Mouse (Mus musculus) lung, embryonic 14.5 days (tissue): ENCODE results near the gene Gm21060. TPM values are rescaled to one million over a fixed set of nuclear protein-coding genes. Genes with fewer than 3 reads are reported as not detected.
"Not testable (repeated sequence)": the region's sequence is repeated elsewhere in the genome, so short reads cannot be mapped to it uniquely, and the experiment has no call there.

Source experiments
- ATAC-seq: fragments of 200-750 bp; cut with Nextera tagmentation; 2 replicates; pipeline ENCODE4 v1.8.0; 2017; ENCODE audit warnings: mild to moderate bottlenecking, moderate TSS enrichment, moderate library complexity; ENCODE audit not compliant: insufficient read depth
- DNase-seq: peaks from one replicate; pipeline ENCODE4 v3.0.0-alpha.2; 2015
- H3K27ac ChIP-seq: fragments of 300-500 bp; sonication (generic); 2 replicates; pipeline ENCODE4 v1.5.1; 2014; ENCODE audit warnings: low read depth, mild to moderate bottlenecking, moderate library complexity
- H3K27me3 ChIP-seq: fragments of 300-500 bp; sonication (generic); 2 replicates; pipeline ENCODE4 v1.6.1; 2014; ENCODE audit warnings: low read length, control low read depth; ENCODE audit not compliant: insufficient read depth
- H3K36me3 ChIP-seq: fragments of 300-500 bp; sonication (generic); 2 replicates; pipeline ENCODE4 v1.6.1; 2014; ENCODE audit warnings: control low read depth; ENCODE audit not compliant: insufficient read depth
- H3K4me1 ChIP-seq: fragments of 300-500 bp; sonication (generic); 2 replicates; pipeline ENCODE4 v1.6.1; 2014; ENCODE audit warnings: antibody characterized with exemption, control low read depth; ENCODE audit not compliant: insufficient read depth
- H3K4me2 ChIP-seq: fragments of 300-500 bp; sonication (generic); 2 replicates; pipeline ENCODE4 v1.6.1; 2014; ENCODE audit warnings: mild to moderate bottlenecking
- H3K4me3 ChIP-seq: fragments of 300-500 bp; sonication (generic); 2 replicates; pipeline ENCODE4 v1.5.1; 2014; ENCODE audit warnings: low read depth, low read length
- H3K9ac ChIP-seq: fragments of 300-500 bp; sonication (generic); 2 replicates; pipeline ENCODE4 v1.6.1; 2014
- H3K9me3 ChIP-seq: fragments of 300-500 bp; sonication (generic); 2 replicates; pipeline ENCODE4 v1.6.1; 2016; ENCODE audit warnings: low read depth, low read length, control low read depth
- CTCF ChIP-seq: IDR thresholded peaks from 2 replicates; pipeline ENCODE4 v1.5.1; 2016; ENCODE audit warnings: antibody characterized with exemption, low read depth
- WGBS: fragments of 180-500 bp; shearing (Covaris S2); extraction: QIAGEN DNeasy Blood & Tissue Kit; methylation state at CpG from one replicate; pipeline ENCODE4 v1.1.7; 2014; 5-methylcytosine and 5-hydroxymethylcytosine counted together
- polyA plus RNA-seq: library from polyadenylated mRNA; unstranded; fragments of >200 nt; fragmentation: Nextera tagmentation; extraction: Ambion mirVana; gene quantifications from 2 replicates; pipeline ENCODE4 v1.2.1, GENCODE M21; 2014

Gm21060 gene
- polyA plus RNA-seq, result not detected in 2 replicates

DNA sequence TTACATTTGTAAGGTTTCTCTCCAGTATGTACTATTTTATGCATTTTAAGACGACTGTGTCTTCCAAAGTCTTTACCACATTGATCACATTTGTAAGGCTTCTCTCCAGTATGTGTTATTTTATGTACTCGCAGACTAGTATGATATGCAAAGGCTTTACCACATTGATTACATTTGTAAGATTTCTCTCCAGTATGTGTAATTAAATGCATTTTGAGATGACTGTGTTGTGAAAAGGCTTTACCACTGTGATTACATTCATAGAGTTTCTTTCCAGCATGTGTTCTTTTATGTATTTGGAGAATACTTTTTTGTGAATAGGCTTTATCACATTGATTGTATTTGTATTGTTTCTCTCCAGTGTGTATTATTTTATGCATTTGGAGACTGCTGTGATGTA, at the start of gene Gm21060:
Gene Gm21060 (minus strand): TSS at position 101 of the 400 bp plus-strand sequence.
- no peak within 1 kb of the TSS for H3K27ac ChIP-seq
- no peak for ATAC-seq
- 92% methylated on average over 2 of the region's 2 CpGs for WGBS

DNA sequence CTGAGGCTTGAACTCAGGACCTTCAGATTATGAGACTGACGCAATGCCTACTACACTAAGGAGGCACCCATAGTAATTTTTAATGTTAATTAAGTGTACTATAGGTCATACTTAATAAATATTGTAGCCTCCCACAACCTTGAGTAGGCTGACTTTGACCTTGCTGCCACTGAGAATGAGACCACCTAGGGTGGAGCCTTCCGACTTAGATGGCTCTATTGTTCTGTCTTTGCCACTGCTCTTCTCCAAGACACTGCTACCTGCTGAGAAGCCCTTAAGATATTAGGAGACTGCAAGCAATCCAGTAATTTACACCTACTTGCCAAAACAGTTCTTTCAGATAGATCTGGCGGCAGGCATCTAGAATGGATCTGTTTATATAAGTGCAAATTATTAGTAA, 24.0 kb upstream of the Gm21060 start:
- 72% methylated on average over 3 of the region's 3 CpGs for WGBS
- H3K9ac ChIP-seq, H3K27ac ChIP-seq, H3K4me2 ChIP-seq, H3K27me3 ChIP-seq, H3K36me3 ChIP-seq, H3K4me3 ChIP-seq, H3K9me3 ChIP-seq, ATAC-seq, H3K4me1 ChIP-seq, DNase-seq: not testable (repeated sequence)

More for the DNA sequence above, at the start of gene Gm21060:
- no peak within 1 kb of the TSS for H3K4me3 ChIP-seq
- no peaks in the 10 kb centered on the region for H3K36me3 ChIP-seq
- H3K4me2 ChIP-seq, result no peak within 1 kb of the TSS
- DNase-seq, result no peak
- H3K4me1 ChIP-seq, result no peaks in the 10 kb centered on the region
- H3K27me3 ChIP-seq, result no peaks in the 10 kb centered on the region
- H3K9me3 ChIP-seq, result no peaks in the 10 kb centered on the region; the same call in 1 of the 2 replicates
- H3K9ac ChIP-seq, result no peak within 1 kb of the TSS
- TF ChIP-seq CTCF, result no peak

DNA sequence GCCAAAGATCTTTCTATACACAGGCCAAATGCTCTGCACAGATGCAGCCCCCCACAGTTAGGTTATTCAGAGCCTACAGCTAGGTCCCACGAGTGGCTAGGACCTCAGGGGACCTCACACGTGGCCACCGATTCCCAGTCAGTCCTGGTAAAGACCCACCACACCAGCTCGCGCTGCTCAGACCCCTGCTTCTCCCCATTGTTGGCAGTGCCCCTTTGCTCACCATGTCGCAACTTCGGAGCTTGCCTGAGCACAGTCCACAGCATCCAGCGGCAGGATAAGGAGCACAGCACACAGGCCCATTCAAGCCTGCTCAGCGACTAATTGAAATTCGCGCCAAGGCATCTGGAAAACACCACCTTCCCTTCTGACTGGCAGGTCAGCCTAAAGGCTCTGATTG, 16.3 kb upstream of the Gm21060 start:
- H3K9ac ChIP-seq, H3K4me3 ChIP-seq, ATAC-seq, H3K4me2 ChIP-seq, H3K4me1 ChIP-seq, H3K36me3 ChIP-seq, H3K9me3 ChIP-seq, H3K27ac ChIP-seq, H3K27me3 ChIP-seq: not testable (repeated sequence)
- DNase-seq, result peak; percentile 4
- WGBS, result 30% methylated on average over 11 of the region's 11 CpGs

DNA sequence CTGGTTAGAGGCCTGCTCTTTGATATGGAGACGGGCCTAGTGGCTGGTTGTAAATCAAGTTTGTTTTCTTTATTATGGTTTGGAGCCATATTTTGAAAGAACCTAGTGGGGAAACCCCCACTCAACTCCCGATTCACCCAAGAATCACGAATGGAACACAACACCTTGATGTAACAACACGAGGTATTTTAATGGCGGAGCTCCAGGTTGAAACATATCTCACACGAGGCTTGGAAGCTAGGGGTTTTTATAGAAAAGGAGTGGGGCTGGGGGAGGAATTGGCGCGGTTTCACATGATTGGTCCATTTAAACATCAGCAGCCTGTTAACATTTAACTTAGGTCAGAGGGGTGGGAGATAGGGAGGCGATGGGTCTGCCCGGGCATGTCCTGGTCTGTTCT, 15.5 kb upstream of the Gm21060 start:
- WGBS, result 89% methylated on average over 10 of the region's 10 CpGs
- ATAC-seq, DNase-seq, H3K27me3 ChIP-seq, H3K9ac ChIP-seq, H3K27ac ChIP-seq, H3K4me1 ChIP-seq, H3K9me3 ChIP-seq, H3K4me3 ChIP-seq, H3K4me2 ChIP-seq, H3K36me3 ChIP-seq: not testable (repeated sequence)

DNA sequence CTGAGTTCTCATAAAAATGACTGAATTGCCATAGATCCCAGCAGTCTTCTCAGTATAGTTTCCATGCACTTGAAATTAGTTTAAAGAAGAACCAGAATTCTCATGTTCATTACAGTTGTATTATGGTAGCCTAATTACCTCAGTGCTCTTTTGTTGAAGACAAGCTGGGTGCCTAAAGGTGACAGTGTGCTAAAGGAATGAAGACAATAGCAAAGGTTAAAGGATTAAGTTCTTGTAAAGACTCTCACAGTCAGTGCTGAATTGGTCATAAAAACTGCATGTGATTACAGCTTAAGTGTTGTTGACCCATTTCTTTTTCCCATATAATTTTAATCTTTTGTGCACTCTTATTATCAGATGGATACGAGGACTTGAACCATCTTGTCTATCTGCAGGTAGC, 11.2 kb upstream of the Gm21060 start:
- H3K4me1 ChIP-seq, ATAC-seq, H3K9me3 ChIP-seq, H3K4me3 ChIP-seq, H3K4me2 ChIP-seq, DNase-seq, H3K27me3 ChIP-seq, H3K27ac ChIP-seq, H3K36me3 ChIP-seq, H3K9ac ChIP-seq: not testable (repeated sequence)
- WGBS, result 56% methylated on average over 1 of the region's 1 CpGs

DNA sequence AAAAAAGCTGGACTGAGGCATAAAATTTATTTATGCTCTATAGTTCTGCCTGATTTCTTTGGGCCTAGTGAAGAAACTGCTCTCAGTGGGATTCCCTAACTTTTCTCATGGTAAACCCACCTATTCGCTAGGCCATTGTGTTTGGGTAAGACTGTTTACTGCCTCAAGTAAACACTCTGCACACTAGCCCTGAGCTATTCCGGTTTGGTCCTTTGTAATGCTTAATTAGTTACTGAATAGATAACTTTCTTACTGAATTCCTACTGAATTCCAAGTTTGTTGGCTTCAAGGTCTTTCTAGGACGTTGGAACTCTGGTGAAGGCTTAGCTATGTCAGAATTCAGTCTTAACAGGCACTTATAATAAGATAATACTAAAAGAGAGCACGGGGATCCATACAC, 11.8 kb downstream of the Gm21060 start:
- not testable (repeated sequence) for ATAC-seq
- 73% methylated on average over 4 of the region's 4 CpGs for WGBS

DNA sequence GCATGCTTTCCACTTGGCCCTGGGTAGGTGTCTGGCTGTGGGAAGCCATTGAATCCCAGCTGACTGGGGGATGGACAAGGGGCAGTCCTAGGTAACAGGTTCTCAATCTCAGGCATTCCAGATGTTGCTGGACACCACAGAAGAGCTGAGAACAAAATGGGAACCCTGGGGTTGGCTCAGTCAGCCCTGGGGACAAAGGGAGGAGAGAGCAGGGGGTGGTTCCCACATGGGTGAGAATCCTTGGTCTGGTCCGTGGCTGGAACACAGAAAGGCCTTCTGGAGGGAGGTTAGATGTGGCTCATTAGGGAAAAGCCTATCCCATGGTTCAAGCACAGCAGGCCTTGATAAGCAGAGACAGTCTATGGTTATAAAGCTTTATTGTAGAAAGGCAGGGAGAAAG, 13.3 kb downstream of the Gm21060 start:
- Histone ChIP-seq H3K36me3 (no peaks in the 10 kb centered on the region), H3K27me3 (no peaks in the 10 kb centered on the region), H3K4me2 (no peak overlapping the region), H3K4me3 (no peak overlapping the region), H3K9ac (no peak overlapping the region), H3K4me1 (no peaks in the 10 kb centered on the region), H3K9me3 (no peaks in the 10 kb centered on the region), H3K27ac (no peak overlapping the region)
- 32% methylated on average over 1 of the region's 1 CpGs for WGBS
- DNase-seq (no peak), ATAC-seq (no peak)
- TF ChIP-seq CTCF, result no peak

More for the DNA sequence above, 11.8 kb downstream of the Gm21060 start:
- H3K27me3 ChIP-seq, H3K36me3 ChIP-seq, H3K4me1 ChIP-seq, H3K9ac ChIP-seq, H3K9me3 ChIP-seq, DNase-seq, H3K4me3 ChIP-seq, H3K27ac ChIP-seq, H3K4me2 ChIP-seq: not testable (repeated sequence)

DNA sequence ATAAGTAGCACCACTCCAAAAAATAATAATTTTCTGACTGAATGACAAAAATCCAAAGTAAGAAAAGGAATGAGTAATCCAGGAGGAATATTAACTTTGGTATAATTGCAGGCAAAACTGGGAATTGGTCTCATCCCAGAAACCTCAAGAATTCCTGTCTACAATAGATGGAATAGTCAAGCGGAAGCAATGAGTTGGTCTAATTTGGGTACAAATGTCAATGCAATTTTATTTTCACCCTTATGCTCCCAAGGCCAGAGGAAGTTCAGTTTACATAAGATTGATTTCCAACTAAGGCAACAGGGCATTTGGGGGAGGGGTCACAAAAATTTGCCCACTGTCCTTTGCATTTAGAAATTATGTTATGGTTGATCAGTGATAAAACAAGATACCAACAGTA, 21.4 kb downstream of the Gm21060 start:
- ATAC-seq, result no peak
- H3K4me1 ChIP-seq, result no peaks in the 10 kb centered on the region
- H3K9ac ChIP-seq, result no peak overlapping the region
- DNase-seq, result no peak
- H3K27ac ChIP-seq, result no peak overlapping the region
- H3K27me3 ChIP-seq, result no peaks in the 10 kb centered on the region
- WGBS, result 97% methylated on average over 1 of the region's 1 CpGs
- no peaks in the 10 kb centered on the region for H3K9me3 ChIP-seq
- no peak for TF ChIP-seq CTCF
- no peak overlapping the region for H3K4me2 ChIP-seq
- H3K36me3 ChIP-seq, result no peaks in the 10 kb centered on the region
- no peak overlapping the region for H3K4me3 ChIP-seq

DNA sequence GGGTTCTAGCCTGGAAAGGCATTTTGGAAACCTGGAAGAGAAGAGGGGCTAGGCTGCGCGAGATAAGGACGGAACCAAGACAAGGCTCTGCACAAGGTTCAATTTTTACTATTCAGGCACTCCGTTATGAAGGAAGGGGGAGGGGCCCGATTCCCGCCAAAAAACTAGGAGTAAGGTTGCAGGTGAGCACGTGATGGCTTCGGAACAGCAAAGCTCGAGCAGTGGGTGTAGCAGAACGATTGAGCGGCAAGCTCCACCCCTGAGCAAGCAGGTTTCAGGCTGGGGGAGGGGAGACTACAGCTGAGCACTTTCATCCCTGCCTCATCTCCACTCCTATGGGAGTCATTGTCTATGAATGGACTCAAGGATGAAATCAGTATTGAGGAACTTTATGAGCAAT, 27.7 kb downstream of the Gm21060 start:
- H3K9ac ChIP-seq, H3K27ac ChIP-seq, H3K36me3 ChIP-seq, DNase-seq, H3K9me3 ChIP-seq, H3K4me3 ChIP-seq, H3K4me2 ChIP-seq, H3K4me1 ChIP-seq, ATAC-seq, H3K27me3 ChIP-seq: not testable (repeated sequence)
- WGBS, result 23% methylated on average over 11 of the region's 11 CpGs
